Mouse (Mus musculus) myocyte (in vitro differentiated cells): ENCODE measurements around the gene H2-Ob. TPM values are rescaled to one million over a fixed set of nuclear protein-coding genes. Genes with fewer than 3 reads are reported as not detected.

Source experiments
- H3K27me3 ChIP-seq: one replicate; pipeline ENCODE4 v1.6.1; 2011; ENCODE audit not compliant: control insufficient read depth, insufficient read depth, insufficient read length
- H3K36me3 ChIP-seq: one replicate; pipeline ENCODE4 v1.6.1; 2011; ENCODE audit not compliant: control insufficient read depth, insufficient read depth
- H3K4me2 ChIP-seq: one replicate; pipeline ENCODE4 v1.6.1; 2011; ENCODE audit warnings: low read depth, control low read depth
- H3K4me3 ChIP-seq: one replicate; pipeline ENCODE4 v1.5.1; 2011; ENCODE audit warnings: mild to moderate bottlenecking, control low read depth, moderate library complexity
- H3K79me2 ChIP-seq: one replicate; pipeline ENCODE4 v1.6.1; 2011; ENCODE audit not compliant: control insufficient read depth, insufficient read depth
- H3ac ChIP-seq: one replicate; pipeline ENCODE4 v1.6.1; 2011; ENCODE audit not compliant: control insufficient read depth, insufficient read length
- CEBPB ChIP-seq: IDR thresholded peaks from 2 replicates; pipeline ENCODE4 v1.6.1; 2011; ENCODE audit warnings: mild to moderate bottlenecking, moderate library complexity; ENCODE audit not compliant: poor library complexity, insufficient read depth, severe bottlenecking
- E2F4 ChIP-seq: IDR thresholded peaks from one replicate; pipeline ENCODE4 v1.6.1; 2011; ENCODE audit warnings: mild to moderate bottlenecking, control low read depth, moderate library complexity; ENCODE audit not compliant: insufficient read depth
- MAX ChIP-seq: IDR thresholded peaks from one replicate; pipeline ENCODE4 v1.6.1; 2011; ENCODE audit warnings: low read depth, mild to moderate bottlenecking, control low read depth
- MYOD1 ChIP-seq, 3 experiments: IDR thresholded peaks; one replicate each; pipeline ENCODE4 v1.6.1; 2011; ENCODE audit warnings: control low read depth in 2 of 3, low read depth in 2 of 3, mild to moderate bottlenecking in 2 of 3, moderate library complexity in 1 of 3; ENCODE audit not compliant: insufficient read length in 2 of 3, control insufficient read depth in 1 of 3
- MYOG ChIP-seq, 3 experiments: IDR thresholded peaks; one replicate each; pipeline ENCODE4 v1.6.1; 2011; ENCODE audit warnings: control low read depth in 2 of 3, low read depth in 2 of 3, mild to moderate bottlenecking in 2 of 3; ENCODE audit not compliant: insufficient read length in 2 of 3, control insufficient read depth in 1 of 3, insufficient read depth in 1 of 3
- POLR2A ChIP-seq: IDR thresholded peaks from one replicate; pipeline ENCODE4 v1.6.1; 2011; ENCODE audit warnings: low read depth, mild to moderate bottlenecking, control low read depth, moderate library complexity; ENCODE audit not compliant: insufficient read length
- POLR2AphosphoS2 ChIP-seq: IDR thresholded peaks from one replicate; pipeline ENCODE4 v1.6.1; 2011; ENCODE audit warnings: low read depth, control low read depth; ENCODE audit not compliant: insufficient read length
- REST ChIP-seq: IDR thresholded peaks from one replicate; pipeline ENCODE4 v1.6.1; 2011; ENCODE audit warnings: mild to moderate bottlenecking, control low read depth, moderate library complexity; ENCODE audit not compliant: insufficient read depth, insufficient read length
- SRF ChIP-seq: IDR thresholded peaks from one replicate; pipeline ENCODE4 v1.6.1; 2011; ENCODE audit warnings: low read depth; ENCODE audit not compliant: control insufficient read depth, insufficient read length
- TCF12 ChIP-seq: IDR thresholded peaks from one replicate; pipeline ENCODE4 v1.6.1; 2011; ENCODE audit warnings: mild to moderate bottlenecking, control low read depth; ENCODE audit not compliant: poor library complexity, insufficient read depth, severe bottlenecking
- TCF3 ChIP-seq: IDR thresholded peaks from one replicate; pipeline ENCODE4 v1.6.1; 2011; ENCODE audit warnings: low read depth, control low read depth; ENCODE audit not compliant: insufficient read length
- USF1 ChIP-seq: IDR thresholded peaks from one replicate; pipeline ENCODE4 v1.6.1; 2011; ENCODE audit warnings: low read depth, mild to moderate bottlenecking, control low read depth, moderate library complexity
- polyA plus RNA-seq: library from polyadenylated mRNA; unstranded; fragments of >200 nt; fragmentation: generic; extraction: Trizol; gene quantifications from one replicate; pipeline ENCODE4 v1.2.1, GENCODE M21; 2012; ENCODE audit warnings: missing spikeins

The H2-Ob gene
- polyA plus RNA-seq, 1 experiment = not detected

DNA sequence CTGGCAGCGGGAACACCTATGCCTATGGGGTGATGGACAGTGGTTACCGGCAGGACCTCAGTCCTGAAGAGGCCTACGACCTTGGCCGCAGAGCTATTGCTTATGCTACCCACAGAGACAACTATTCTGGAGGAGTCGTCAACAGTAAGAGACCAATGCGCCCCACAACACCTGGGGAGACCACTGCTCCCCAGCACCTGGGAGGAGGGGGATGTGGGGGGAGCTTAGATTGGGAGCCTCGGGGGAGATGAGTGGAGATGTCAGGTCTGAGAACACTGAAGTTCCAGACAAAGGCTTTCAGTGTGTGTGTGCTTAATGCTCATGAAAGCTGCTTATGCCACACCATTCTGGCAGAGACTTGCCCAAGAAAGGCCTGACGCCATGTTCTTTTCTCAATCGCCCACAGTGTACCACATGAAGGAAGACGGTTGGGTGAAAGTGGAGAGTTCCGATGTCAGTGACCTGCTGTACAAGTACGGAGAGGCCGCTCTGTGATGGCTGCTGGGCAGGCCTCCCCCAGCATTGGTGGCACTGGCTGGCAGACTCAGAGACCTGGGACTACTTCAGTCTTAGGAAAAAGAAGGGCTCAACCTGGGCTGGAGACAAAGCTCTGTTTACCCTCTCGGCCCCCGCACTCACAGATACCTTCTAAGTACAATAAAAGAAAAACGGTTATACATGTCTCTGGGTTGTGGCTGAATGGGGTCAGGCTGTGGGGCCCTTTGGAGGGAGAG is 37.8 kb upstream of the H2-Ob start:
- Histone ChIP-seq H3ac (no peak overlapping the region), H3K36me3 (no peaks in the 10 kb centered on the region), H3K79me2 (no peaks in the 10 kb centered on the region), H3K4me2 (no peak overlapping the region), H3K27me3 (peaks cover 36% of the 10 kb centered on the region), H3K4me3 (no peak overlapping the region)
- no peak for TF ChIP-seq REST
- TF ChIP-seq POLR2A = no peak
- TF ChIP-seq MYOD1 (IDR thresholded peaks at IDR 0.05; ENCODE audit: control insufficient read depth in 1 of 3, insufficient read length in 2 of 3, low read depth in 2 of 3) = no peak
- no peak for TF ChIP-seq MAX
- no peak for TF ChIP-seq E2F4
- TF ChIP-seq TCF12 = no peak
- TF ChIP-seq CEBPB = no peak
- no peak for TF ChIP-seq SRF
- no peak for TF ChIP-seq MYOG (IDR thresholded peaks at IDR 0.05; ENCODE audit: control insufficient read depth in 1 of 3, insufficient read depth in 1 of 3, insufficient read length in 2 of 3, low read depth in 2 of 3)
- TF ChIP-seq USF1 = no peak
- no peak for TF ChIP-seq TCF3
- no peak for TF ChIP-seq POLR2AphosphoS2

DNA sequence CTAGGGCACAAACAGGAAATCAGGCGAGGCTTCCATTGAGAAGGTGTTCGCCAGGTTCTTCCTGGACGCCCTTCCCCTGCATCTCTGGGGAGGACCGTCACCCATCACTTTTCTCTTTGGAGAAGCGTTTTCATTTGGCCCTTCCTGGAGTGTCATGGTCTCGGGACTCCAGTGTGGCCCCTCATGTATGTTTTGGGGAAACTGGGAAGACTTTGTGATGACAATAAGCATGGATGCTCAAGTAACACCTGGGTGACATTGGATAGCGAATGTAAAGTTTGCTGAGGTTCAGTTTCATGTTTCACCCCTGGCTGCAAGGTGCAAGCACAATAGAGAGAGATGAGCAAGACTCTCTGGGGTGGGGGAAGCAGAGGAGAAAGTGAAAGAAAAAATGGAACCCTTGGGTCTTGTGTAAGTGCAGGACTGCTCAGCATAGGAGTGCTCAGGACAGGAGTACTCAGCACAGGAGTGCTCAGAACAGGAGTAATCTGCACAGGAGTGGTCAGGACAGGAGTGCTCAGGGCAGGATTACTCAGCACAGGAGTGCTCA is 37.1 kb upstream of the H2-Ob start:
- no peak overlapping the region for H3K4me3 ChIP-seq
- H3K4me2 ChIP-seq = no peak overlapping the region
- no peaks in the 10 kb centered on the region for H3K79me2 ChIP-seq
- TF ChIP-seq MYOG (IDR thresholded peaks at IDR 0.05; ENCODE audit: control insufficient read depth in 1 of 3, insufficient read depth in 1 of 3, insufficient read length in 2 of 3, low read depth in 2 of 3) (no peak), USF1 (no peak), MYOD1 (IDR thresholded peaks at IDR 0.05; ENCODE audit: control insufficient read depth in 1 of 3, insufficient read length in 2 of 3, low read depth in 2 of 3) (no peak), MAX (no peak), E2F4 (no peak), POLR2A (no peak), SRF (no peak), POLR2AphosphoS2 (no peak), CEBPB (no peak), REST (no peak), TCF3 (no peak), TCF12 (no peak)
- no peak overlapping the region for H3ac ChIP-seq
- H3K27me3 ChIP-seq = peaks cover 32% of the 10 kb centered on the region
- no peaks in the 10 kb centered on the region for H3K36me3 ChIP-seq

DNA sequence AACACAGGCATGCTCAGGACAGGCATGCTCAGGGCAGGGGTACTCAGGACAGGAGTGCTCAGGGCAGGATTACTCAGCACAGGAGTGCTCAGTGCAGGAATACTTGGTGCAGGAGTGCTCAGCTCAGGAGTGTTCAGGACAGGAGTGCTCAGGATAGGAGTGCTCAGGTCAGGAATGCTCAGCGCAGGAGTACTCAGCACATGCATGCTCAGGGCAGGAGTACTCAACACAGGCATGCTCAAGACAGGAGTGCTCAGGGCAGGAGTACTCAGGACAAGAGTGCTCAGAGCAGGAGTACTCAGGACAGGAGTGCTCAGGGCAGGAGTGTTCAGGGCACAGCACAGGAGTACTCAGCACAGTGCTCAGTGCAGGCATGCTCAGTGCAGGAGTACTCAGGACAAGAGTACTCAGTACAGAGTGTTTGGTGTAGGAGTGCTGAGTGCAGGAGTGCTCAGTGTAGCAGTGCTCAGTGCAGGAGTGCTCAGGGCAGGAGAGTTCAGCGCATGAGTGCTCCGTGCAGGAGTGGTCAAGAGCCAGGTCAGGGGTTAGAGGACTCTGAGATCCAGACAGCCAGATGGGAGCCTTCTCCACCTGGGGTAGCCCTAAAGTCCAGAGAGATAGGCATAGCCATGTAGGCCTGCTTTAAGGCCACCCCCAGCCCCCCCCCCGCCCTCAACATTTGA is 35.8 kb upstream of the H2-Ob start:
- Histone ChIP-seq H3K4me3 (no peak overlapping the region), H3K79me2 (no peaks in the 10 kb centered on the region), H3K4me2 (no peak overlapping the region), H3K27me3 (peaks cover 20% of the 10 kb centered on the region), H3ac (no peak overlapping the region), H3K36me3 (no peaks in the 10 kb centered on the region)
- TF ChIP-seq SRF = no peak
- TF ChIP-seq POLR2AphosphoS2 = no peak
- TF ChIP-seq MAX = no peak
- TF ChIP-seq TCF3 = no peak

DNA sequence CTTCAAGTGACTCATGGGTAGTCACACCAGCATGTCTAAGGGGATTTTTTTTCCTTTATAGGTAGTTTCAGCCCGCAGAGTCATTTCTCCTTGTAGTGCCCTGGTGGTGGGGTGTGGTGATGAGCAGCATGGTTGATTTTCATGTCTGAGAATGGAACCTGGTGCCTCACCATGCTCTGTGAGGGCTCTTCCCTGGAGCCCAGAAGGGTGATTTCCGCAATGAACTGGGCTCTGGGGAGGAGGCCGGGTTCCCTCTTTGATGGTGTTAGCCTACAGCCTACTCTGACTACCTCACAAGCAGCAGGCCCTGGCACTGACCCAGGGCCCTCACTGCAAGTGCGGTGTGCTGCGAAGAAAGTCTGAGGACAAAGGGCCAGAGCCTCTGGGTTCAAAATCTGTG is 35.3 kb upstream of the H2-Ob start, which contains the start of gene Tap2:
Gene Tap2, plus strand, starts transcription at position 84 of the 400 bp plus-strand sequence.
- peak within 1 kb of the TSS; percentile 38 for H3K4me3 ChIP-seq
- peaks cover 14% of the 10 kb centered on the region for H3K27me3 ChIP-seq
- TF ChIP-seq E2F4 (no peak), POLR2A (no peak), TCF3 (no peak), POLR2AphosphoS2 (no peak), MYOG (IDR thresholded peaks at IDR 0.05; ENCODE audit: control insufficient read depth in 1 of 3, insufficient read depth in 1 of 3, insufficient read length in 2 of 3, low read depth in 2 of 3) (no peak), USF1 (no peak), TCF12 (no peak), MYOD1 (IDR thresholded peaks at IDR 0.05; ENCODE audit: control insufficient read depth in 1 of 3, insufficient read length in 2 of 3, low read depth in 2 of 3) (no peak), MAX (no peak), REST (no peak), SRF (no peak), CEBPB (no peak)
- H3K36me3 ChIP-seq = no peaks in the 10 kb centered on the region
- H3K4me2 ChIP-seq = peak within 1 kb of the TSS; percentile 70
- H3K79me2 ChIP-seq = no peaks in the 10 kb centered on the region
- peak within 1 kb of the TSS; percentile 48 for H3ac ChIP-seq
